In the genomic region with DNA sequence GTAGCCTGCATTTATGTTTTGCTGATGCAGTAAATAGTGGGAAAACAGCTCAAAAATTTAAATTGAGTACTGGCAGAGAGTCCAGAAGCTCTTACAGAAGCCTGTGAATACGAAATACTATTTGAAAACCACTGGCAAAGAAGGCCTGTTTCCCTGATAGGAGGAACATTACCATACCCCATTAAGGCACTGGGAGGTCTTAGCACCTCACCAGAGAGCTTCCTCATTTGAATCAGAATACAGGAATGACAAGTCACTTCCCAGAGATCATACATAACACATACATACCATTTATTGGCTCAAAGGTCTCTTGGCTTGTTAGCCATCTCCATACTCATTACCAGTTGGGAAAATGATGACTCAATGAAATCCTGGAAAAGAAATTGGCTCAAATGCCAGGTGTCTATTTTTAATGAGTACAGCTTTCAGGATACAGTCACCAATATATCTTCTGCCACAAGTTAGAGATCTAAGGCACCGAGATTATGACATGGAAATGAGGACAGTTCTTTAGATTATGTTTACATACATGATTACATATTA, we compare ENCODE assay signal across 27 mouse cellular contexts.
A peak's percentile ranks its signal among the peaks of the same experiment; 100 is the strongest.
DNase-seq lines count a peak whose midpoint lies in the region; ATAC-seq and TF ChIP-seq lines count a peak whose summit lies in the region.
"Had no signal": no experiment of that assay in that cellular context is flagged by ENCODE, and none has a peak within 500 bp of the region (broad histone marks: within the 10 kb centered on the region; RNA-seq: fewer than 3 reads in every experiment).

No protein-coding gene starts in this region.

- H3K27me3 ChIP-seq in intestine, postnatal 0 days (replicated peaks; ENCODE audit: control insufficient read depth, insufficient read depth, low read length), result no peaks in the 10 kb centered on the region
- H3K27me3 ChIP-seq in intestine, embryonic 16.5 days (replicated peaks; ENCODE audit: control insufficient read depth, insufficient read depth, low read length), result no peaks in the 10 kb centered on the region
- H3K27me3 ChIP-seq: embryonic facial prominence, embryonic 15.5 days; forebrain, embryonic 13.5 days; heart, embryonic 15.5 days; hindbrain, embryonic 12.5 days; limb, embryonic 12.5 days; liver, embryonic 15.5 days; neural tube, embryonic 13.5 days; Patski had no signal

- no peaks in the 10 kb centered on the region for H3K9me3 ChIP-seq in intestine, postnatal 0 days (ENCODE audit: control insufficient read depth)
- no peaks in the 10 kb centered on the region for H3K9me3 ChIP-seq in intestine, embryonic 16.5 days (ENCODE audit: control insufficient read depth, low read length)
- H3K9me3 ChIP-seq: embryonic facial prominence, embryonic 10.5 days; embryonic facial prominence, embryonic 15.5 days; forebrain, embryonic 13.5 days; heart, embryonic 10.5 days; heart, embryonic 15.5 days; hindbrain, embryonic 12.5 days; limb, embryonic 12.5 days; liver, embryonic 15.5 days; midbrain, embryonic 10.5 days; neural tube, embryonic 13.5 days had no signal

- WGBS in intestine, postnatal 0 days, result 60% methylated on average over 2 of the region's 2 CpGs
- WGBS in intestine, embryonic 16.5 days, result 76% methylated on average over 2 of the region's 2 CpGs

- H3K27ac ChIP-seq in intestine, postnatal 0 days (ENCODE audit: low read depth, low read length), result peak overlapping the region; percentile 21; the same call in 1 of the 2 replicates
- H3K27ac ChIP-seq in intestine, embryonic 16.5 days (ENCODE audit: low read length), result no peak overlapping the region
- H3K27ac ChIP-seq: embryonic facial prominence, embryonic 10.5 days; embryonic facial prominence, embryonic 15.5 days; forebrain, embryonic 13.5 days; heart, embryonic 10.5 days; heart, embryonic 15.5 days; hindbrain, embryonic 12.5 days; limb, embryonic 12.5 days; liver, embryonic 15.5 days; midbrain, embryonic 10.5 days; neural tube, embryonic 13.5 days had no signal

- no peak for TF ChIP-seq CTCF in intestine, postnatal 0 days (IDR thresholded peaks at IDR 0.05; ENCODE audit: low read depth)

- H3K4me2 ChIP-seq in intestine, postnatal 0 days (replicated peaks; ENCODE audit: low read depth), result no peak overlapping the region
- H3K4me2 ChIP-seq in intestine, embryonic 16.5 days (ENCODE audit: low read depth, low read length), result no peak overlapping the region
- H3K4me2 ChIP-seq: embryonic facial prominence, embryonic 15.5 days; forebrain, embryonic 13.5 days; heart, embryonic 15.5 days; hindbrain, embryonic 12.5 days; limb, embryonic 12.5 days; liver, embryonic 15.5 days; lung, embryonic 14.5 days; neural tube, embryonic 13.5 days had no signal

- H3K9ac ChIP-seq in intestine, postnatal 0 days (ENCODE audit: low read depth, low read length), result no peak overlapping the region
- no peak overlapping the region for H3K9ac ChIP-seq in intestine, embryonic 16.5 days (ENCODE audit: low read depth, low read length)
- H3K9ac ChIP-seq: embryonic facial prominence, embryonic 15.5 days; forebrain, embryonic 13.5 days; heart, embryonic 15.5 days; hindbrain, embryonic 12.5 days; limb, embryonic 12.5 days; liver, embryonic 15.5 days; lung, embryonic 14.5 days; neural tube, embryonic 13.5 days had no signal

- no peaks in the 10 kb centered on the region for H3K36me3 ChIP-seq in intestine, postnatal 0 days (ENCODE audit: control insufficient read depth, insufficient read depth)
- H3K36me3 ChIP-seq in intestine, embryonic 16.5 days (ENCODE audit: control insufficient read depth, insufficient read depth, low read length), result no peaks in the 10 kb centered on the region
- H3K36me3 ChIP-seq: heart, embryonic 10.5 days; heart, embryonic 15.5 days; hindbrain, embryonic 12.5 days; limb, embryonic 12.5 days; midbrain, embryonic 10.5 days; neural tube, embryonic 13.5 days had no signal

- peak; percentile 60; the same call in 1 of the 2 replicates for ATAC-seq in intestine, postnatal 0 days
- ATAC-seq in intestine, embryonic 16.5 days, result no peak
- peak; percentile 52 for ATAC-seq in granulocyte monocyte progenitor cell, adult 5-6 weeks (replicated peaks; ENCODE audit: poor library complexity, severe bottlenecking)
- ATAC-seq: CD4-positive, CD25-positive, alpha-beta regulatory T cell, adult 4 months; forebrain, embryonic 13.5 days; Patski had no signal

- no peak overlapping the region for H3K4me3 ChIP-seq in intestine, postnatal 0 days (ENCODE audit: low read depth, low read length)
- no peak overlapping the region for H3K4me3 ChIP-seq in intestine, embryonic 16.5 days (ENCODE audit: low read length)
- H3K4me3 ChIP-seq: embryonic facial prominence, embryonic 10.5 days; embryonic facial prominence, embryonic 15.5 days; forebrain, embryonic 13.5 days; heart, embryonic 10.5 days; heart, embryonic 15.5 days; hindbrain, embryonic 12.5 days; limb, embryonic 12.5 days; liver, embryonic 15.5 days; midbrain, embryonic 10.5 days; neural tube, embryonic 13.5 days had no signal

- DNase-seq in NIH3T3 (ENCODE audit: low read depth), result peak; percentile 7
- no peak for DNase-seq in left cerebral cortex, adult 9 months (ENCODE audit: low spot score in 2 of 2)
- no peak for DNase-seq in left cerebral cortex, adult 11 months (ENCODE audit: low spot score)
- no peak for DNase-seq in layer of hippocampus, adult 18-20 months (ENCODE audit: low spot score in 2 of 2)
- DNase-seq: adrenal gland, postnatal 25 days; cerebellum, postnatal 14 days; kidney, adult 2 months; kidney, postnatal 36 days; layer of hippocampus, postnatal 36 days; lung, embryonic 14.5 days; lung, postnatal 14 days; thymus, postnatal 4 days had no signal

- H3K4me1 ChIP-seq in intestine, postnatal 0 days (replicated peaks; ENCODE audit: control insufficient read depth, insufficient read depth, low read length), result peaks cover 4% of the 10 kb centered on the region; the same call in 1 of the 2 replicates
- no peaks in the 10 kb centered on the region for H3K4me1 ChIP-seq in intestine, embryonic 16.5 days (ENCODE audit: control insufficient read depth, insufficient read depth, low read length)
- H3K4me1 ChIP-seq: embryonic facial prominence, embryonic 10.5 days; embryonic facial prominence, embryonic 15.5 days; forebrain, embryonic 13.5 days; heart, embryonic 10.5 days; heart, embryonic 15.5 days; hindbrain, embryonic 12.5 days; midbrain, embryonic 10.5 days had no signal
